Mouse (Mus musculus) retina, postnatal 7 days (tissue): ENCODE results near the gene Rubcnl.
A peak's percentile ranks its signal among the peaks of the same experiment; 100 is the strongest.

Experiments
- DNase-seq: peaks from one replicate; pipeline ENCODE4 v3.0.0-alpha.2; 2012; ENCODE audit warnings: low read depth, low spot score

Rubcnl gene

GRCm38 (mm10) chr14:75015856-75016714, at the start of gene Rubcnl:
Gene Rubcnl, plus strand, starts transcription at chr14:75016027.
- peak; percentile 67 for DNase-seq

- DNase-seq, result no peak
Measured at GRCm38 (mm10) chr14:74972216-74972615, 43.6 kb upstream of the Rubcnl start.

- DNase-seq, result no peak
Measured at GRCm38 (mm10) chr14:74972687-74973086, 43.1 kb upstream of the Rubcnl start.

DNA sequence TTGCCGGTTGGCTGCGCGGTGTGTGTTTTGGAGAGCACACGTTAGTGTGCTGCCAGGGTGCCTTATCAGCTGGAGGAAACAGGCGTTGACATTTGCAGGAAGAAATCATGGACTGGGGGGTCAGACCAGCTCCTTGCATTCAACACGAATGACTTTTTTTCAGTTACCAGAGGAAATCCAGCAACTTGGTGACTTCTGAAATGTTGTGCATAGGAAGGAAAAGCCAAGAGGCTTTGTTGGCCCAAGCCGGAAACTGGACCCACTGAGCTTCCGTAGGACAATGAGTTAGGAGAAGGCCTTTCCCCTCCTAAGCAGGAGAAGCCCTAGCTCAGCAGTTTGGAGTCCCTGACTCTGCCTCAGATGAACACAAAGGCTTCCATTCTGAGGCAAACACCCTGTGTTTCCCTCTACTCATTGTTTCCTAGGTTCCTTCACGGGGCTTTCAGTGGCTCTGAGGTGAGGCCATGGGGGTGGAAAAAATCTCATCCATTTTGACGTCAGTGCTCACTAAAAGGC, 41.6 kb upstream of the Rubcnl start:
- no peak for DNase-seq

GRCm38 (mm10) chr14:74976972-74977371, 38.9 kb upstream of the Rubcnl start:
- DNase-seq, result no peak

DNA sequence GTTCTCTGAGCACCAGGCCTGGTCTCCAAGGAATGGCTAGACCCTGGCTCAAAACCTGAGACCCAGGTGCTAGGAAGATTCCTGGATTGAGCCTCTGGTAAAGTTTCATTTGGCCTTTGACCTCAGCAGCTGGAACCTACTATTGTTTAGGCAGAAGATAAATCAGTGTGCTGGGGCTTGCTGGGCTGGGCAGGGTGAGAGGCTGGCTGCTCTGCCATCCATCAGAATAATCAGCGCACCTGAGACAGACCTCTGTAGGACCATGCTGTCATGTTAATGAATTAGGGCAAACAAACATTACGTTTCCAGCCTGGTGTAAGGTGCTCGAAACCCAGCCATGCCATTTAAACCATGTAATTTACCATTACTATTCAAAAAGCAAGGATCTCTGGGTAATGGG, 34.8 kb upstream of the Rubcnl start:
- no peak for DNase-seq

DNA sequence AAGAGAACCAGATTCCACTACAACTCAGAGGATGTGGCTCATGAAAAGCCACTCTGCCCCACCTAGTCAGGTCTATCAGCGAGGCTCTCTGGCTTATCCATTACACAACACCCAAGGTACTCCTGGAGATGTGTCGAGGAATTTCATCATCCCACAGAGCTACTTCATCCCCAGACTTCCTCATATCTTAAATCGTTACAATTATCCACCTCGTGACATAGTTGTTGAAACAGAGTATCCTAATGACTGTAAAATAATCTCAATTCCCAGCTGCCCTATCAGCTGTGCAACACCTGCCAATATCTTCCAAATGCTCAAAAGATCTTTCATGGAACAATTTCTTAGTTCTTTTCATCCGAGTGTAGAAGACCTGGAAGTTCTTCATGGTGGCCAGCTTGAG, 32.7 kb upstream of the Rubcnl start:
- DNase-seq, result no peak

DNA sequence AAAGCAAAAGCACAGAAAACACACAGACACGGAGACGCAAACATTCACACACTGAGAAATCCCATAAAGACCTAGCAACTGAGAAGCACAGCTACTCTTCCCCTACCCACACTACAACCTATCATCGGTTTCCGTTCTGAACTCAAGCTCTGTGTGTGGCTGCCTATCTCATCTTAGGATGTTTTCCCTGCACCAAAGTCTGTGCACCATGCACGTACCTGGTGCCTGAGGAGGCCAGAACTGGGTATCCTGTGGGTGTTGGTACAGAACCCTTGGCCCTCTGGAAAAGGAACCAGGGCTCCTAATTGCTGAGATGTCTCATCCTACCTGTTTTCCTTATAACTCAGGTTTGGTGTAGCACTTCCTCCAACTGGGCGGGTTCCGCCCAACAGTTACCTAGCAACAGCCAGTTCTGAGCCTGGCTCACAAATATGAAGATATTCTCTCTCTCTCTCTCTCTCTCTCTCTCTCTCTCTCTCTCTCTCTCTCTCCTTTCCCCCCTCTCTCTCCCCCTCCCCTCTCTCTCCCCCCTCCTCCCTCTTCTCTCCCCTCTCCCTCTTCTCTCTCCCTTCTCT, 30.9 kb upstream of the Rubcnl start:
- no peak for DNase-seq

GRCm38 (mm10) chr14:74985658-74986057, 30.2 kb upstream of the Rubcnl start:
- no peak for DNase-seq

GRCm38 (mm10) chr14:74986527-74986926, 29.3 kb upstream of the Rubcnl start:
- no peak for DNase-seq

GRCm38 (mm10) chr14:74989322-74989721, 26.5 kb upstream of the Rubcnl start:
- no peak for DNase-seq

DNA sequence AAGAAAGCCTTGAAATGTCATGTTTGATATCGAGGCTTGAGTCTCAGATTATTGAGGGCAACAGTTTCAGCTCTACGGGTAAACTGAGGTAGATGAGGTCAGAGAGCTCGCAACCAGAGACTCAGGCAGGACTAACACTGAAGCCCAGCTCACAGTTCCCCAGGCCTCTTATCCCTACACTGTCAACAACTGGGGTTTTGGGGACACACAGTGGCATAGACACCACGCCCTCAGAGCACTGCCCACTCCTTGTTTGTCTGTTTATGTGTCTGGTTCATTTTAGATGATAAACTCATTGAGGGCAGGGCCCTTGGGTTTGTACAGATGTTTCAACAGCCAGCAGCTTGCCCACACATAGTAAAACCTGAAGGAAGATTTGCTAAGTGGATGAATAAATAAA, 25.9 kb upstream of the Rubcnl start:
- DNase-seq, result no peak

GRCm38 (mm10) chr14:74990504-74990903, 25.3 kb upstream of the Rubcnl start:
- peak; percentile 30 for DNase-seq

- no peak for DNase-seq
Measured at GRCm38 (mm10) chr14:74996556-74996955, 19.3 kb upstream of the Rubcnl start.

GRCm38 (mm10) chr14:74997041-74997440, 18.8 kb upstream of the Rubcnl start:
- DNase-seq, result no peak

DNA sequence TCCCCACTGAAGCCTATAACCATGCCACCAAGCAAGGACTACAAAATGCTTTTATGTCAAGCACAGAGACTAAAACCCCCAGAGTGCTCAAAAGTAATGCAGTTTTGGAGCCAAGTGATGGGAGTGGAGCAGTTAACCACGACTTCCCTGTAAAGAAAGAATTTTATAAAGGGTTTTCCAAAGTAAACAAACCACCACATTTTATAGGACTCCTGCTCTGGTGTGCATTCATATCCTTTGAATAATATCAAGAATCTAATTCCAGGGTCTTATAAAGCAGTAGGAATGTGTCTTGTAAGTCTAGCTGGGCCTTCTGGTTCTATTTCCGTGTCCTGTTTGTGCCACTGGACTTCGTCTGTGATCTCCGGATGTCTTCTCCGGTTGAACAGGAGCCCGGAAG, 14.5 kb upstream of the Rubcnl start:
- no peak for DNase-seq

- no peak for DNase-seq
Measured at GRCm38 (mm10) chr14:75003356-75003755, 12.5 kb upstream of the Rubcnl start.

- no peak for DNase-seq
Measured at GRCm38 (mm10) chr14:75005478-75006199, 10.2 kb upstream of the Rubcnl start.

DNA sequence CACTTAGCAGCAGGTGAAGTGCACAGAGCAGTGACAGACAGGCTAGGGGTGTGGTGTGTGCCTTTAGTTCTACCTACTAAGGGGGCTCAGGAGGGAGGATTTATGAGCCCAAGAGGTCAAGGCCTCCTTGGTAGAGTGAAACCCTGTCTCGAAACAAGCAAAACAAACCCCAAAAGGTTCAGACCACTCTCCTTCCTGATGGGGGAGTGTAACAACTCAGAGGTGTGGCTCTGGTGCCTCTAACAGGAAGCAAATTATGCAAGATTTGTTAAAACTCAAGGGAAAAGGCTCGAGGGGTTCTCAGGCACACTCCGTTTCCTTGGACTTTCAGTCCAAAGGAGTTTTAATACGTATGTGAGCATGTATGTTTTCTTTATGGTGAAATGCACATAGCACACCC, 5.5 kb upstream of the Rubcnl start:
- DNase-seq, result no peak

DNA sequence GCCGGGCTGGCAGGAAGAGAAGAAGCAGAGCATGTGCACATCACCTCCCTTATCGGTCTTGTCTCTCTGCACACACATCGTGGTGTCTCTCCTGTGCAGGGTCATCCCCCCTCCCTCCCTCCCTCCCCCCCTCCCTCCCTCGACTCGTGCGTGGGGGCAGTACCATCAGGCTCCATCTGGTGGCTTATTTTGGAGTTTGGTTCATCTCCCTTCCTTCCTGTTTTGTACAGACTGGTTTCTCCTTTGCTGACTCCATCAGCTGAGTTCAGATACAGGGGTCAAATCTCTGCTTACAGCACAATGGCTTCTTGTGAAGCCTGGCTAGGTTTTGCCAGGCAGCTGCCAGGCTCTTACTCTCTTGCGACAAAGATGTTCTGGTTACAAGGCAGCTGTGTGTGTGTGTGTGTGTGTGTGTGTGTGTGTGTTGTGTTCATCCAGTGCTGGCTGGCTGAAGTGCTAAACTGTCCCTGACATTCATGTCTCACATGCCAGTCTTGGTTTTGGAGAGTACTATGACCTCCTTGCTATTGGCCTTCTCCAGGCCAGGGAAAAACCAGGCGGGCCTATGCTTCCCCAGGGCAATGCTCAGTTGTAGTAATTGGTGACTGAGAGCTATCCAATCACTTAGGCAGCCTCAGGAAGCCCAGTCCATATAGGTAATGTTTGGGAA, 4.7 kb upstream of the Rubcnl start:
- DNase-seq, result no peak

- no peak for DNase-seq
Measured at GRCm38 (mm10) chr14:75016715-75017020, 841 bp downstream of the Rubcnl start.

GRCm38 (mm10) chr14:75017277-75017676, 1.4 kb downstream of the Rubcnl start:
- DNase-seq, result no peak
